In genomic region chr3:97933251-97933650, GRCm38 (mm10) we compare ENCODE assay signal across 8 mouse cellular contexts. TPM values are rescaled to one million over a fixed set of nuclear protein-coding genes. Genes with fewer than 3 reads are reported as not detected.
DNase-seq lines count a peak whose midpoint lies in the region; ATAC-seq and TF ChIP-seq lines count a peak whose summit lies in the region.

No protein-coding gene starts in this region.

- H3K4me2 ChIP-seq in liver, embryonic 15.5 days, result peak overlapping the region; percentile 64
- H3K4me2 ChIP-seq in stomach, postnatal 0 days (replicated peaks; ENCODE audit: low read depth), result no peak overlapping the region

- TF ChIP-seq POLR2A in bone marrow, adult 2 months (IDR thresholded peaks at IDR 0.05; ENCODE audit: borderline replicate concordance, control insufficient read depth, low read depth, low read length), result no peak

- no peak for TF ChIP-seq EP300 in stomach, postnatal 0 days (optimal IDR thresholded peaks at IDR 0.05)

- TF ChIP-seq CTCF in layer of hippocampus, adult 2 months (conservative IDR thresholded peaks at IDR 0.05), result no peak
- no peak for TF ChIP-seq CTCF in bone marrow, adult 2 months (IDR thresholded peaks at IDR 0.05; ENCODE audit: control insufficient read depth, insufficient read depth, low read length)
- TF ChIP-seq CTCF in stomach, postnatal 0 days (IDR thresholded peaks at IDR 0.05; ENCODE audit: low read depth), result no peak

- peak overlapping the region; percentile 1; the same call in 1 of the 2 replicates for H3K9ac ChIP-seq in liver, embryonic 15.5 days
- no peak overlapping the region for H3K9ac ChIP-seq in stomach, postnatal 0 days (ENCODE audit: low read length)

- H3K9me3 ChIP-seq in liver, embryonic 15.5 days (replicated peaks), result no peaks in the 10 kb centered on the region
- H3K9me3 ChIP-seq in stomach, postnatal 0 days (ENCODE audit: control insufficient read depth, low read length), result no peaks in the 10 kb centered on the region

- ATAC-seq in liver, embryonic 15.5 days (ENCODE audit: insufficient read depth), result no peak
- peak; percentile 41; the same call in 1 of the 2 replicates for ATAC-seq in stomach, postnatal 0 days (ENCODE audit: low FRiP score, low TSS enrichment)

- peaks cover 13% of the 10 kb centered on the region; the same call in 1 of the 2 replicates for H3K4me1 ChIP-seq in bone marrow, adult 2 months (ENCODE audit: control insufficient read depth, insufficient read depth, low read length)
- H3K4me1 ChIP-seq in liver, embryonic 15.5 days (replicated peaks), result peaks cover 81% of the 10 kb centered on the region
- no peaks in the 10 kb centered on the region for H3K4me1 ChIP-seq in stomach, postnatal 0 days (replicated peaks; ENCODE audit: control insufficient read depth, insufficient read depth)

- H3K27me3 ChIP-seq in liver, embryonic 15.5 days, result no peaks in the 10 kb centered on the region
- H3K27me3 ChIP-seq in stomach, postnatal 0 days (ENCODE audit: control insufficient read depth, insufficient read depth, low read length), result no peaks in the 10 kb centered on the region

- 7% methylated on average over 6 of the region's 6 CpGs for WGBS in bone marrow, adult 2 months
- 14% methylated on average over 6 of the region's 6 CpGs for WGBS in liver, embryonic 15.5 days (ENCODE audit: insufficient replicate concordance)
- WGBS in stomach, postnatal 0 days, result 51% methylated on average over 6 of the region's 6 CpGs

- DNase-seq in layer of hippocampus, adult 2 months (ENCODE audit: low spot score in 2 of 2), result no peak
- DNase-seq in layer of hippocampus, postnatal 25 days (ENCODE audit: extremely low spot score in 1 of 2, low spot score in 1 of 2), result no peak
- DNase-seq in stomach, postnatal 0 days (ENCODE audit: low spot score), result no peak
- no peak for DNase-seq in left cerebral cortex, adult 8-10 months (ENCODE audit: low spot score in 2 of 2)
- DNase-seq in kidney, adult 8-10 months, result no peak
- no peak for DNase-seq in adrenal gland, adult 18-20 months (ENCODE audit: low spot score in 2 of 2)

- peak overlapping the region; percentile 23; the same call in 1 of the 2 replicates for H3K27ac ChIP-seq in layer of hippocampus, adult 2 months
- H3K27ac ChIP-seq in bone marrow, adult 2 months (ENCODE audit: control insufficient read depth, insufficient read depth, low read depth, low read length, poor library complexity), result peak overlapping the region; percentile 74
- 0 out of 2 replicates have a peak overlapping the region, but pooled peaks have one; percentile 41 for H3K27ac ChIP-seq in liver, embryonic 15.5 days (replicated peaks)
- H3K27ac ChIP-seq in stomach, postnatal 0 days (replicated peaks), result no peak overlapping the region

- H3K36me3 ChIP-seq in liver, embryonic 15.5 days (replicated peaks), result no peaks in the 10 kb centered on the region
- H3K36me3 ChIP-seq in stomach, postnatal 0 days (ENCODE audit: control insufficient read depth, insufficient read depth, low read length), result no peaks in the 10 kb centered on the region

- no peak overlapping the region for H3K4me3 ChIP-seq in layer of hippocampus, adult 2 months
- H3K4me3 ChIP-seq in bone marrow, adult 2 months (replicated peaks; ENCODE audit: control insufficient read depth, low read depth, low read length), result peak overlapping the region; percentile 5
- H3K4me3 ChIP-seq in liver, embryonic 15.5 days (replicated peaks), result no peak overlapping the region; the same call in 1 of the 2 replicates
- no peak overlapping the region for H3K4me3 ChIP-seq in stomach, postnatal 0 days (ENCODE audit: low read depth, low read length)

RNA-seq across cellular contexts. Expression of gene Sec22b, which starts 32.3 kb away (rescaled TPM):
- 10 to 100 TPM; 78.3 to 81.7 TPM for total RNA-seq in layer of hippocampus, adult 2 months (2021)
- total RNA-seq in layer of hippocampus, postnatal 25 days (2021), result 10 to 100 TPM; 67.9 to 81.1 TPM
- 28.6 and 45.3 TPM in 2 replicates for polyA plus RNA-seq in bone marrow, adult 2 months (2011; ENCODE audit: insufficient read depth, insufficient read length, low replicate concordance, missing spikeins)
- polyA plus RNA-seq in liver, embryonic 15.5 days (2015; fragmentation: Nextera tagmentation; extraction: Ambion mirVana), result 57.9 and 61.2 TPM in 2 replicates
- polyA plus RNA-seq in stomach, postnatal 0 days (2015; fragmentation: Nextera tagmentation; extraction: Ambion mirVana), result 88.6 and 90.6 TPM in 2 replicates
- total RNA-seq in left cerebral cortex, adult 8-10 months (2022), result 10 to 100 TPM; 79.2 to 84.7 (median 83.5) TPM
- total RNA-seq in adrenal gland, adult 18-20 months (2021), result 100 to 1,000 TPM in 1 of 2 experiments, 10 to 100 TPM in 1; 93.0 to 193 TPM

RNA-seq across cellular contexts. Expression of gene Pde4dip, which starts 44.7 kb away (rescaled TPM):
- total RNA-seq in layer of hippocampus, adult 2 months (2021), result 100 to 1,000 TPM; 232 to 246 TPM
- 100 to 1,000 TPM; 219 to 249 TPM for total RNA-seq in layer of hippocampus, postnatal 25 days (2021)
- polyA plus RNA-seq in bone marrow, adult 2 months (2011; ENCODE audit: insufficient read depth, insufficient read length, low replicate concordance, missing spikeins), result 7.5 and 12.7 TPM in 2 replicates
- 9.6 and 10.3 TPM in 2 replicates for polyA plus RNA-seq in liver, embryonic 15.5 days (2015; fragmentation: Nextera tagmentation; extraction: Ambion mirVana)
- polyA plus RNA-seq in stomach, postnatal 0 days (2015; fragmentation: Nextera tagmentation; extraction: Ambion mirVana), result 9.3 and 9.9 TPM in 2 replicates
- 100 to 1,000 TPM; 180 to 198 (median 186) TPM for total RNA-seq in left cerebral cortex, adult 8-10 months (2022)
- 10 to 100 TPM; 24.8 to 32.6 TPM for total RNA-seq in adrenal gland, adult 18-20 months (2021)

Comparison
In these comparisons a context has a peak if more than half of its experiments do, and no peak if none do; other contexts are left out.
1. RNA of gene Pde4dip, which starts 44.7 kb away (total RNA-seq): 219 to 249 TPM in layer of hippocampus, postnatal 25 days, 232 to 246 TPM in layer of hippocampus, adult 2 months and 180 to 198 TPM in left cerebral cortex, adult 8-10 months; 24.8 to 32.6 TPM in adrenal gland, adult 18-20 months; every median in the first group is over 4 times any median in the second.